Mouse (Mus musculus) hindbrain, embryonic 14.5 days (tissue): ENCODE measurements around the gene Kif21a. TPM values are rescaled to one million over a fixed set of nuclear protein-coding genes. Genes with fewer than 3 reads are reported as not detected.

Experiments used
- ATAC-seq: fragments of 200-750 bp; cut with Nextera tagmentation; 2 replicates; pipeline ENCODE4 v1.8.0; 2017; ENCODE audit warnings: moderate number of reproducible peaks, mild to moderate bottlenecking, moderate TSS enrichment, moderate library complexity; ENCODE audit not compliant: low FRiP score
- DNase-seq: peaks from one replicate; pipeline ENCODE4 v3.0.0-alpha.2; 2015; ENCODE audit warnings: low spot score
- H3K27ac ChIP-seq: fragments of 300-500 bp; sonication (generic); 2 replicates; pipeline ENCODE4 v1.5.1; 2014; ENCODE audit warnings: mild to moderate bottlenecking, moderate library complexity
- H3K27me3 ChIP-seq: fragments of 300-500 bp; sonication (generic); 2 replicates; pipeline ENCODE4 v1.6.1; 2014; ENCODE audit warnings: mild to moderate bottlenecking, low read length, mixed read lengths; ENCODE audit not compliant: control insufficient read depth, insufficient read depth
- H3K36me3 ChIP-seq: fragments of 300-500 bp; sonication (generic); replicated peaks from 2 replicates; pipeline ENCODE4 v1.6.1; 2014; ENCODE audit not compliant: control insufficient read depth, insufficient read depth
- H3K4me1 ChIP-seq: fragments of 300-500 bp; sonication (generic); replicated peaks from 2 replicates; pipeline ENCODE4 v1.6.1; 2014; ENCODE audit warnings: antibody characterized with exemption, low read length, mixed read lengths; ENCODE audit not compliant: control insufficient read depth, insufficient read depth
- H3K4me2 ChIP-seq: fragments of 300-500 bp; sonication (generic); replicated peaks from 2 replicates; pipeline ENCODE4 v1.6.1; 2014; ENCODE audit warnings: mild to moderate bottlenecking, moderate library complexity
- H3K4me3 ChIP-seq: fragments of 300-500 bp; sonication (generic); replicated peaks from 2 replicates; pipeline ENCODE4 v1.5.1; 2014; ENCODE audit warnings: mild to moderate bottlenecking, low read length
- H3K9ac ChIP-seq: fragments of 300-500 bp; sonication (generic); 2 replicates; pipeline ENCODE4 v1.6.1; 2014
- H3K9me3 ChIP-seq: fragments of 300-500 bp; sonication (generic); 2 replicates; pipeline ENCODE4 v1.6.1; 2016; ENCODE audit warnings: low read length; ENCODE audit not compliant: control insufficient read depth
- WGBS: fragments of 180-500 bp; shearing (Covaris S2); extraction: QIAGEN DNeasy Blood & Tissue Kit; methylation state at CpG from one replicate; pipeline ENCODE4 v1.1.7; 2014; 5-methylcytosine and 5-hydroxymethylcytosine counted together
- polyA plus RNA-seq: library from polyadenylated mRNA; unstranded; fragments of >200 nt; fragmentation: Nextera tagmentation; extraction: Ambion mirVana; gene quantifications from 2 replicates; pipeline ENCODE4 v1.2.1, GENCODE M21; 2014

Gene Kif21a
- polyA plus RNA-seq, 1 experiment from 2014 or later = 50.8 TPM

- ATAC-seq = no peak
- 34% methylated on average over 4 of the region's 4 CpGs for WGBS
- Histone ChIP-seq H3K4me1 (peaks cover 27% of the 10 kb centered on the region), H3K36me3 (no peaks in the 10 kb centered on the region), H3K9ac (no peak overlapping the region), H3K27me3 (no peaks in the 10 kb centered on the region), H3K4me2 (no peak overlapping the region), H3K4me3 (no peak overlapping the region), H3K9me3 (no peaks in the 10 kb centered on the region), H3K27ac (0 out of 2 replicates have a peak overlapping the region, but pooled peaks have one; percentile 17)
- DNase-seq = no peak
Measured at GRCm38 (mm10) chr15:91010218-91010617, 39.5 kb downstream of the Kif21a start.

- no peak overlapping the region for H3K4me2 ChIP-seq
- no peak for DNase-seq
- no peak for ATAC-seq
- H3K27me3 ChIP-seq = no peaks in the 10 kb centered on the region
- H3K36me3 ChIP-seq = no peaks in the 10 kb centered on the region
- peaks cover 15% of the 10 kb centered on the region for H3K4me1 ChIP-seq
- no peak overlapping the region for H3K4me3 ChIP-seq
- H3K27ac ChIP-seq = no peak overlapping the region
- no peaks in the 10 kb centered on the region for H3K9me3 ChIP-seq
- WGBS = 91% methylated on average over 13 of the region's 13 CpGs
- H3K9ac ChIP-seq = no peak overlapping the region
Measured at GRCm38 (mm10) chr15:91007123-91007830, 42.5 kb downstream of the Kif21a start.

- 88% methylated on average over 7 of the region's 7 CpGs for WGBS
- no peak overlapping the region for H3K4me3 ChIP-seq
- peaks cover 18% of the 10 kb centered on the region for H3K4me1 ChIP-seq
- no peaks in the 10 kb centered on the region for H3K27me3 ChIP-seq
- no peak overlapping the region for H3K27ac ChIP-seq
- H3K9ac ChIP-seq = no peak overlapping the region
- no peak overlapping the region for H3K4me2 ChIP-seq
- no peak for ATAC-seq
- H3K9me3 ChIP-seq = no peaks in the 10 kb centered on the region
- no peaks in the 10 kb centered on the region for H3K36me3 ChIP-seq
- no peak for DNase-seq
Measured at GRCm38 (mm10) chr15:91004726-91005125, 45.0 kb downstream of the Kif21a start.

- no peak for DNase-seq
- no peak for ATAC-seq
- Histone ChIP-seq H3K27ac (no peak overlapping the region), H3K9me3 (no peaks in the 10 kb centered on the region), H3K4me1 (peaks cover 18% of the 10 kb centered on the region), H3K36me3 (peaks cover 15% of the 10 kb centered on the region), H3K9ac (no peak overlapping the region), H3K4me3 (no peak overlapping the region), H3K4me2 (no peak overlapping the region), H3K27me3 (no peaks in the 10 kb centered on the region)
- WGBS = 29% methylated on average over 10 of the region's 10 CpGs
Measured at GRCm38 (mm10) chr15:91001037-91001616, 48.6 kb downstream of the Kif21a start.

GRCm38 (mm10) chr15:91000280-91001036, 49.3 kb downstream of the Kif21a start:
- no peaks in the 10 kb centered on the region for H3K9me3 ChIP-seq
- ATAC-seq = no peak
- peak overlapping the region; percentile 9; the same call in 1 of the 2 replicates for H3K9ac ChIP-seq
- peak overlapping the region; percentile 23 for H3K4me2 ChIP-seq
- no peak for DNase-seq
- H3K4me3 ChIP-seq = no peak overlapping the region
- H3K4me1 ChIP-seq = peaks cover 18% of the 10 kb centered on the region
- WGBS = 40% methylated on average over 21 of the region's 21 CpGs
- H3K36me3 ChIP-seq = peaks cover 16% of the 10 kb centered on the region
- H3K27ac ChIP-seq = 0 out of 2 replicates have a peak overlapping the region, but pooled peaks have one; percentile 14
- H3K27me3 ChIP-seq = no peaks in the 10 kb centered on the region

GRCm38 (mm10) chr15:90992871-90993270, 56.9 kb downstream of the Kif21a start:
- no peak overlapping the region for H3K27ac ChIP-seq
- H3K27me3 ChIP-seq = no peaks in the 10 kb centered on the region
- no peaks in the 10 kb centered on the region for H3K4me1 ChIP-seq
- no peaks in the 10 kb centered on the region for H3K9me3 ChIP-seq
- peaks cover 68% of the 10 kb centered on the region for H3K36me3 ChIP-seq
- no peak overlapping the region for H3K4me3 ChIP-seq
- no peak overlapping the region for H3K9ac ChIP-seq
- no peak for ATAC-seq
- DNase-seq = peak; percentile 58
- H3K4me2 ChIP-seq = no peak overlapping the region
- WGBS = 84% methylated on average over 2 of the region's 2 CpGs

- ATAC-seq = no peak
Measured at GRCm38 (mm10) chr15:90992388-90992787, 57.4 kb downstream of the Kif21a start.

GRCm38 (mm10) chr15:90991843-90992242, 57.9 kb downstream of the Kif21a start:
- WGBS = 90% methylated on average over 4 of the region's 4 CpGs
- Histone ChIP-seq H3K36me3 (peaks cover 63% of the 10 kb centered on the region), H3K4me2 (no peak overlapping the region), H3K4me1 (no peaks in the 10 kb centered on the region), H3K9me3 (no peaks in the 10 kb centered on the region), H3K9ac (no peak overlapping the region), H3K27ac (no peak overlapping the region), H3K27me3 (no peaks in the 10 kb centered on the region), H3K4me3 (no peak overlapping the region)
- DNase-seq (no peak), ATAC-seq (no peak)

More at GRCm38 (mm10) chr15:90992388-90992787, 57.4 kb downstream of the Kif21a start:
- Histone ChIP-seq H3K4me1 (no peaks in the 10 kb centered on the region), H3K4me2 (no peak overlapping the region), H3K4me3 (no peak overlapping the region), H3K27me3 (no peaks in the 10 kb centered on the region), H3K9me3 (no peaks in the 10 kb centered on the region), H3K36me3 (peaks cover 68% of the 10 kb centered on the region), H3K27ac (no peak overlapping the region), H3K9ac (no peak overlapping the region)
- DNase-seq = no peak
- WGBS = 91% methylated on average over 14 of the region's 14 CpGs

GRCm38 (mm10) chr15:90987714-90988250, 62.0 kb downstream of the Kif21a start:
- DNase-seq (no peak), ATAC-seq (no peak)
- Histone ChIP-seq H3K4me2 (no peak overlapping the region), H3K27me3 (no peaks in the 10 kb centered on the region), H3K36me3 (peaks cover 66% of the 10 kb centered on the region), H3K4me3 (no peak overlapping the region), H3K9me3 (no peaks in the 10 kb centered on the region), H3K4me1 (no peaks in the 10 kb centered on the region), H3K9ac (no peak overlapping the region), H3K27ac (no peak overlapping the region)
- WGBS = 90% methylated on average over 12 of the region's 12 CpGs
